Mouse (Mus musculus) activated CD4-positive, CD25-positive, alpha-beta regulatory T cell, adult 4 months (primary cell): ENCODE data around the gene Kif26b. TPM values are rescaled to one million over a fixed set of nuclear protein-coding genes. Genes with fewer than 3 reads are reported as not detected.

Experiments used
- ATAC-seq: one replicate; pipeline ENCODE4 v1.8.0; 2017
- polyA plus RNA-seq, 2 experiments: library from polyadenylated mRNA; unstranded; fragments of 100-300 nt; shearing (Covaris generic); gene quantifications; one replicate each; pipeline ENCODE4 v1.2.1; 2017

Kif26b gene
- polyA plus RNA-seq, 2 experiments from 2014 or later, result not detected

DNA sequence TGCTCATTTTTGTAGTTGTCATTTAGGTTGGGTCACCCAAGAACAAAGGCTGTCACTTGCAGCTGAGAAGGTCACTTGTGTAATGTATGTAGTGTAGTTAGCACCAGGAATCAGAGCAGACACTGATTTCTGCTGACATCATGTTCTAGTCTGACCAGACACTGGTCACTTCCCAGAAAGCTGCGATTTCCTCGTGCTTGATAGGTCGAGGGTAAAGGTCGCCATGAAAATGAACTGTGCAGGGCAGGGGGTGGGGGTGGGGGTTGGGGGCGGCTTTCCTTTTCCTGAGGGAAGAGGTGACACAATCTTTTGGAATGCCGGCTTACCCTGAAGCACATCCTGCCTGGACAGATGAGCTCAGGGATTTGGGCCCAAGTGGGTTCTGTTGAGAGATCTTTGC is 68.8 kb downstream of the Kif26b start:
- ATAC-seq, result no peak

DNA sequence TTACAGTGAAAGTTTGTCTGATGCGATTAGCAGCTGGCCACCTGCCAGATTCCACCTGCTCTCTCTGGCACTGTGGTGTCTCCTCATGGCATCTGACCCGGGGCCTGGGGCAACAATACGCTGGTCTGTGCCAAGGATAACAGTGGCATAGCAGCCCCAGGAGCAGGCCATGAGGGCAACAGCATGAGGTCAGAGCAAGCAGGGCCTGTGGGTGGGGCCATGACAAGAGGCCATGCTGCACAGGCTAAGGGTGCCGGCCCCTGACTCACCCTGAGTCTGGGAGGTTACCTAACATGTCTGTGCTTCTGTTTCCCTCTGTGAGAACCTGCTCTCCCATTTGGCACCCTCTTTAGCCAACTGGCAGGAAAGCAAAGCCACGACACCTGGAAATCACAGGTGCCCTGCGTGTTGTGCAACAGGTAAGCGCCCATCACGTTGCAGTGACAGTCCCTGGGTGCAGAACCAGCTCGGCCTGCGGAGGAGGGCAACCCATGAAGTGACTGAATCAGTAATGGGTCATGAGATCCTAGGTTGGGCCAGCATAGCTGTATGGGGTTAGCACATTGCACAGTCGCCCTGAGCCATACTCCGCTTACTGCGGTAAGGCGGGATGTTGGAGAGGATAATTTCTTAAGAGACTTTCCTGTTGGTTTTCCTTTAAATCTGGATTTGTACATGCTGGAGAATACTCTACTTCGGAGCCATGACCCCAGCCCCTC is 72.1 kb downstream of the Kif26b start:
- no peak for ATAC-seq

DNA sequence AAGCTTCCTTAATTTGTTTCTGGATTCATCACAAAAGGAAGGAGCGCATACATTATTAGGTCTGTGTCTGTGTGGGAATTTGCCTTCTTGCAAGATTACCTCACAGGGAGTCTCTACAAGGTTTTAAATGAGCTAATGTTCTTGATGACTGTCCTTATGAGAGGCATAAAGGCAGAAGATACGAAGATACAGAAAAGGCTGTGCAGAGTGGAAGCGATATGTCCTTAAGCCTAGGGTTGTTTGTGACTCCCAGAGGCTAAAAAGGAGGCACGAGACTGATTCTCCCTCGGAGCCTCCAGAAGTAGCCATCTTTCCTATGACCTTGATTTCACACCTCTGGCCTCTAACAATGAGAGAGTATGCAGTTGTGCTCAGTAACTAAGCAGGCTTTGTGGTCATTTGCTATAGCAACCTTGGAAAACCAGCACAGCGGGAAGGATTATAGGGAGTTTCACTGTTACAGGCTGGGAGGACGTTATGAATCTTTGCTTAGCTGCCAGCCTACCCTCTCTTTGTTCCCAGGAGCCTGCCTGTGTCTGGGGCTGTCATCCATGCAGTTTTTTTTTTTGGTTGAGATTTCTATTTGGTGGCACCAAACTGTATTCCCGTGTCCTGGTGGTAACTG is 80.3 kb downstream of the Kif26b start:
- ATAC-seq, result no peak

DNA sequence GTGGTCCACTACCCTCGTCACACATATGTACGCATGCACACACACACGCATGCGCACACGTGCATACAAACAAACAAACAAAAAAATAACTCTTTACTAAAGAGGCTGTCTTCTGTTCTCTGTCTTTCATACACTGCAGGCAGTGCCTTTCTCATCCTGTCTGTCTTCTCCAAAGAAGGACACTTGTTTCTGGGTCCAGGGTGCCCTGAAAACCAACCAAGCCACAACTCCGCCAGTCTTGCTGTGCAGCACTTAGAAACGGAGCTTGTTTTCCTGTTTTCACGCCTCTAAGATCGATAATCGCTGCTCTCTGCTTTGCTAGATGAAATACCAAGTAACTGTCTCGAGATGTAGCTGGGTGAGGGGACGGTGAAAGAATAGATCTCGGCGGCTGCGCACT is 82.6 kb downstream of the Kif26b start:
- no peak for ATAC-seq

DNA sequence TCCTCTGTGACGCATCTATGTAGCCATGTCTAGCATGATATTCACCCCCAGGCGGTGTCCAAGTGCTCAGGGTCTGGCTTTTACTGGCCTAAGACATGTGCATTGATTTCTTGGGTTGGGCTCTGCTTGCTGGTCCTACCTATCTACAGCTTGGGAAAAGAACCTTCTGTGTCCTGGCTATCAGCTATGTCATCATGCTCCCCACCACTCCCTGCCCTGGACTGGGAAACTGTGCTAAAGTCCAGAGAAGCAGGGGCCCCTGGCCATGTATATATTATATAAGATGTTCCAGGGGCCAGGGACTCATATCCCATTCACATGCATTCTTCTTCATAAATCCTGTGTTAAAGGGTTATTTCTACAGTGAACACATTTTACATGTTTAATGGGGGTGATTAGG is 92.4 kb downstream of the Kif26b start:
- no peak for ATAC-seq

DNA sequence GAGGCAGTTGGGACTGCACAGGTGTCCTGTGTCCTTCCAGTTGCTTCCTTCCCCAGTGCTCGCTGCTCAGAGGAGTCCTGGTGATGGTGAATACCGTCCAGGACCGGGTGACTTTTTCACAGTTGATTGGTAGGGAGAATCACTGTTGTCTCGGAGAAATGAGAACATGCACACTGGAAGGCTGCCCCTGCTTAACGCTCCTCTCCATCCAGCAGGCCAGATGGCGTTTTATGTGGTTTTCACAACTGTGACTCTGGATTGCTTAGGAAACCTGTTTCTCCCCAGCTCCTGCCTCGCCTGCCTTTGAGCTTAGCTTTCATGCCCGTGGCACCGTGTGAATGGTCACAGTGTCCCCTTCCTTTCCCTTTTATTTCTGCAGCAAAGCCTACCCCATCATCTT is 95.0 kb downstream of the Kif26b start:
- no peak for ATAC-seq

DNA sequence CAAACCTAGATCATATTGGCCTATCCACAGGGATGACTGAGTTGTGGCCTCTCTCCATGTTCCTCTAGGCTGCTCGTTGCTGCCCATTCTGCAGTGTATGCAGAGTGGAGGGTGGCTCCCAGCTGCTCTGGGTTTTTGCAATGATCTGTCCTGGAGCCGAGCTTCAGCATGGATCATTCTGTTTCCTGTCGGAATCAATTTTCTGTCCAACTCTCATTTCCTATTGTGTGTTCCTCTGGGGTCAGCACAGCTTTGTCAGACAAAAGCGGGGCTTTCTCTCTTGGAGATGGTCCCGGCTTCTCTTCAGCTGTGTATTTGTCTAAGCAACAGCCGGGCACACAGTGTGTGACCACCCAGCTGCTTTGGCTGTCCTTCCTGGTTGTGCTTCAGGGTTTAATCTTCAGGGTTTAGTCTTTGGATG is 98.0 kb downstream of the Kif26b start:
- no peak for ATAC-seq

DNA sequence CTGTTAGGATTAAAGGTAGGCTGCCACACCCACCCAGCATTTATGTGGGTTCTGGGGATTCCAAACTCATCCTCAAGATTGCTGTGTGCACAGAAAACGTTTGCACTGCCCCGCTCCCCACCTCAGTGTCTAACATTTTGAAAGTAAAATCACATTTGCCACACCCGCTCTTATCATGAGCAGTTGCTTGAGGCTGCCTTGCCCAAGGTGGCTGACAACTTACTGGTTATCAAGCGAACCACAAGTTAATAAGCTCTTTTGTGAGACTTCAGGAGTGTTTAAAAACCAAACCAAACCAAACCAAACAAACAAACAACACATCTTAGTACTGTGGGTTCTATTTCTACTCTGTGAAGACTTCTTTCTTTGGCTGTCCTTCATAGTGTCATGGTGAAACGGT is 101.1 kb downstream of the Kif26b start:
- ATAC-seq, result no peak

DNA sequence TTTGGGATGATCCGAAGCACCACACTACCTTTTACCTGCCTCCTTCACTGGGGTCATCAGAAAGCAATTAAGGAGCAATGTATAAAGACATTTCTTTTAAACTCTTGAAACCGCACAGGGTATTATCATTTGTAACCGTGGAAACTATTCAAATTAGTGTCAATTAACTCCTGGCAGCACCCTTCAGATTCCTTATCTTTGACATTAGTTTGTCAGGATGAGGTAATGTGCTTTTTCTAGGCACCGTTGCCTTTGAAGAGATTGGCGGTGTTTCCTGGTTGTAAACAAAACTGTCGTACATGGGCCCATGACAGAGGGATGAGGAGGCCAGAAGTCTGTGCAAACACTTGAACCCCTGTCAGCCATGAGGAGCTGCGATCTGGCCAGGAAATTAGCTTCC is 102.9 kb downstream of the Kif26b start:
- ATAC-seq, result no peak

DNA sequence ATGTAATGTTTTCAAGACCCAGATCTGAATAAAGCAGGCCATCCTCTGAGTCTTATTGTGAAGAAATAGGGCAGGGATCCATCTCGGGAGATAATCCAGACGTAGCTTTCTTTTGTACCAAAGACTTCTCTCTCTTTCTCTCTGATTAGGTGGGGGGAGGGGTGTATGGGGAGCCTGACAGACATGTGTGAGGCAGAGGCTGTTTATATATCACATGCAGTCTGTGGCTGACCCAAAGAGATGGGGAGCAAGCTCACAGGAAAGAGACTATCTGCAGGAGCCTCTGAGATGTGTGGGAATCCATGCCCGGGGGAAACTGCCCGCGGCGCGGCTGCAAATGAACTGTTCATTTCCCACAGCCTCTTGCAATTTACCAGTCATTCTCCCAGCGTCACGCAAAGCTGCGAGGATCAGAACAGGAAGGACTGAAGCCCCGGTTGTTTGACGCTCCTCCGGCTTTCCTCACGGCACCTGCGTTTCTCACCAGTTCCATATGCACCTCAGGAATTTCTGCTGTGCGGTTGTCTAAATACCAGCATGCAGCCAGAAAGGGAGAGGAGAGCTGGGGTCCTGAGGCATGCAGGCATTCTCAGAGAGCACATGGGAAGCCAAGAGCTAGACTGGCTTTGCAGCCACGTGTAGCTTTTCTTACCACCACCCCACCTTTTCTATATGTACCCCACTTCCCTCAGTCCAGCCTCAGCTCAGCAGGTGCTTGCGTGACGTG is 105.6 kb downstream of the Kif26b start:
- ATAC-seq, result no peak

DNA sequence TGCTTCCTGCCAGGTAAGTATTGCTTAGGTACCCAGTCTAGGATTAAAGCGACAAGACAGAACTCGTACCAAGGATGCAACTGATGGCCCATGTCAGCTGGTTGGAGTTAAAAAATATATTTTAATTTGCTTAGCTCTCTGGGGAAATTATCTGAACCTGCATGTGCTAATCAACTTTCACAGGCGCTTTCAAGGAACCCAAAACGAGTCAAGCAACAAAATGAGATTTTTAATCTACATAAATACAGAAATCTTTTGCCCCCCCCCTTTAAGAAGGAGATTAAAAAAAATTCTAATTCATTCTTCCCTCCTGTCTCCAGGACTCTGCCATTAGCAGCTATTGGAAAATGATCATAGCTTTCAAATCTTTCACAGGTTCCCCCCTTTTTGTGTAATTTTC is 106.5 kb downstream of the Kif26b start:
- ATAC-seq, result no peak

DNA sequence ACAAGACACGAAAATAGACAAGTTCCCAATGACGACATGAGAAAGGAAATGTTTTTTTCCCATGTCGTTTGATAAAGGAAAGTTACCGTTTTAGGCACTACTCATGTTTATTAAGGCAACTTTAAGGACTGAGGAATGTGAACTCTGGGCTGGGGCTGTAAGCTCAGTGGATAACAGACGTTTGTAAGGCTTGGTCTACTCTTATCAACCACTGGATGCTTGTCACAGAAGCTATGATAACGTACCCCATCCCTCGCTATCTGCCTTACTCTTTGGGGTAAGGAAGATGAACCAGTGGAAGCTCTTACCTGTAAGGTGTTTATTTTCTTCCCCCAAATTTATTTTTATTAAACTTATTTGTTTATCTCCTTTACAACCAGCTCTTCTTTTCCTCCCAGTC is 108.4 kb downstream of the Kif26b start:
- no peak for ATAC-seq

DNA sequence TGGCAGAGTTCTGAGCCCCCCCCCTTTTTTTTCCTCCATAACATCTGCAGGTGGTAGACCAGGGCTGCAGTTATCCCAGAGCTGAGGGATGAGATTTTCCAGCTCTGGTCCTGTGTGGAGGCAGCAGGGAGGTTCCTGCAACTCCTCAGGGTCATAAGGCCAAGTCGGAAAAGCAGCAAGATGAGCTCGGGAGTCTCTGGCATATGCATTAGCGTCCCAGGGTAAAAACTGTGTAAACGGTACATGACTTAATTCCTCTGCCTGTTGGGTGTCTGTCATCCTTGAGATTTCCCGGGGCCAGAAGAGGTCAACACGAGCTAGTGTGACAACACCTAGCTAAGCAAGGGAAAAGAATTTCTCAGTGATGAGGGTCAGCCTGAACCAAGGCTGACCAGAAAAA is 111.0 kb downstream of the Kif26b start:
- no peak for ATAC-seq

DNA sequence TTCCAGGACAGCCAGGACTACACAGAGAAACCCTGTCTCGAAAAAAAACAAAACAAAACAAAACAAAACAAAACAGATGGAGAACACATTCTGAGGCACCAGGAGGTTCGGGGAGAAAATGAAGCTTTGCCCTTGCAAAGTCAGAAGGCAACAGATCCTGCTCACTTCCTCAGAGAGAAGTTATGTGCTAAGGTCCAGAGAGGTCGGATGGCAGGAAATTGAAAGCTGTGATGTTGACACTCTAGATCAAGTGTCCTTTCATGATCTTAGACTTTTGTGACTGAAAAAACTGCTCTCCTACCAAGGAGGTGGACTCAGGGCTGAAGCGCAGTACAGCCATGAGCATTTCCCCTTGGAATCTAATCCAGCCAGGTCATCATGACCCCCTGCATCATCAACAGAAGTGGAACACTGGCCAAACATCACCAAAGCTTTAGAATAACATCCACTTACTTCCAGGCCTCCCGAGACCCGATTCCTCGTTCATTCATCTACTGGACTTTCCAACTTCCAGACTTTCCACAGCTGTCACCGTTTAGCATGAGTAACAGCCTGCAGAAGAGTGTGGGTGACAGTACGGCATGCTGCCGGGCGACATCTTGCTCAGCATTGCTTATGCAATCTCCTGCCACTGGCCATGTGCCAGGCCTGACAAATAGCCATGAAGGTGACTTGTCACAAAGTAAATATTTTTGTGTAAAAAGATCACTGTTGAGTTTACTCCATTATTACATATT is 112.0 kb downstream of the Kif26b start:
- ATAC-seq, result no peak

DNA sequence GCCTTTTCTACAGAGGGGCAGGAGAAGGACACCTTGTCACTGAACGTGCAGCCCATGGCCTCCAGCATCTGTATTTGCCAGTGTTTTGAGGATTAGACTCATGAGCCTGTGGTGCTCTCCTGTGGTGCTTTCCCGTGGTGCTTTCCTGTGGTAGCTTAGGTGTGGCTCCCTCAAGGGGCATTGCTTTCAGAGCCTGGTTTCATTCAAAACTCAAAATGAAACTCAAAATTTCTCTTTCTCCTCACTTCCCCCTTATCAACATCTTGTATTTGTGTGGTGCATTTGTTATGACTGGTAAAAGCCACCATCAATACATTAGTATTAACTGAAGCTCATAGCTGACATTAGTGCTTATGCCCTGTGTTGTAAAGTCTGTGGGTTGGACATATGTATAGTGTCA is 112.9 kb downstream of the Kif26b start:
- ATAC-seq, result no peak

DNA sequence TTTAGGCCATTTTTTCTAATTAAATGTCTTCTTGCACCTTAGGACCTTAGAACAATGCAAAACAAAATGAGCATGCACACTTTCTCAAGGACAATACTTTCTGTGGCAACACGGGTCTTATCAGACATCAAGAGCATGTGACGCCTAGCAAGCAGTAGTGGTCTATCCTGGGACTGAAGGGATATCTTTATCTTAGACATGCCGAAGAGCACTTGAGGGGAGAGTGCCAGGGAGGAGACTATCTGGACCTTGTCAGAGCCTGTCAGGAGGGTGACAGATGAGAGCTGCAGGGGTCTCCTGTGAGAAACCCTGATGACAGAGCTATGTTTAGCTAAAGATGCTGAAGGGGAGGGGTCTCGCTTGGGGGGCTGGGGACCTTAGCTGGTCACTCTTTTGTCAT is 116.0 kb downstream of the Kif26b start:
- ATAC-seq, result no peak

DNA sequence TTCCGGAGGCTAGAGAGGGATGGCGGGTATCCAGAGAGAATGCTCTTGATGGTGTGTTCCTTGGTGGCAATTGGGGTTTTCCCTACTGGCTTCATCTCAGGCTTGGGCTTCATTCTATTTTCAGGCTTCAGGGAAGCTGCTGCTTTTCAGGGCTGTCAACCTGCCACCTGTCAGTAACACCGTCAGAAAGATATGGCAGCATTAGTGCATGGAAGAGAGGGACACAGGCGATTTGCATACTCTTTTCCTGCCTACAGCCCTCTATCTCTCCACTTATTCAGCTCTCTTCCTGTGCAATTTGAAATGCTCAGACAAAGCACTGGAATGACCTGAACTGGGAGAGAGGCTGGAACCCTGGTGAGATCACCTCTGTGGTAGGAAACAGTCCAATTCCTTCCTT is 117.7 kb downstream of the Kif26b start:
- ATAC-seq, result no peak

DNA sequence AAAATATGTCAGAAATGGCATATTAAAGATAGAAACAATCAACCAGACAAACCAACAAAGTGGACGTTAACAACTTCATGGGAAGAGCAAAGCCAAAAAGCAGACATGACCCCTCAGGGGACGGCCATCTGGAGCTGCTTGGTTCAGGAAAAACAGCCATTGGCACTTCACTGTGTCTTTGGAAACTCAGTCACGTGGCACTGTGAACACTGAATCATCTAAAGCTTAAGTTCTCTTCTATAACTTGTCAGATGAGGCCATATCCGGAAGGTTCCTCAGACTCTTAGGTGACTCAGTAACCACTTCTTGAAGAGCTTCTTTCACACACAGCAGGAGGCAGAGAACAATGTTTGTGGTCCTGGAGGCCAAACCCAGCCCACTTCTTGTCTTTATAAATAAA is 126.6 kb downstream of the Kif26b start:
- no peak for ATAC-seq

DNA sequence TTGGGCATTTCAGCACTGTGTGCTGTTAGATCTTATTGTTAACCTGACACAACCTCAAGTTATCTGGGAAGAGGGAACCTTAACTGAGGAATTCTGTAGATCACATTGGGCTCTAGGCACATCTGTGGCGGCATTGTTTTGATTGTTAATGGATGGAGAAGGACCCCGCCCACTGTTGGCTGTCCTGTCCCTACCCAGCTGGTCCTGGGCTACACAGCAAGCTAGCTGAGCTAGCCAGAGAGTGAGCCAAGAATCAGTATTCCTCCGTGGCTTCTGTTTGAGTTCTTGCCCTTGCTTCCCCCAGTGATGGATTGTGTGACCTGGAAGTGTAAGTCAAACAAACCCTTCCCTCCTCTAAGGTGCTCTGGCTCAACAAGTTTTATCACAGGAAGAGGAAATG is 132.1 kb downstream of the Kif26b start:
- no peak for ATAC-seq

DNA sequence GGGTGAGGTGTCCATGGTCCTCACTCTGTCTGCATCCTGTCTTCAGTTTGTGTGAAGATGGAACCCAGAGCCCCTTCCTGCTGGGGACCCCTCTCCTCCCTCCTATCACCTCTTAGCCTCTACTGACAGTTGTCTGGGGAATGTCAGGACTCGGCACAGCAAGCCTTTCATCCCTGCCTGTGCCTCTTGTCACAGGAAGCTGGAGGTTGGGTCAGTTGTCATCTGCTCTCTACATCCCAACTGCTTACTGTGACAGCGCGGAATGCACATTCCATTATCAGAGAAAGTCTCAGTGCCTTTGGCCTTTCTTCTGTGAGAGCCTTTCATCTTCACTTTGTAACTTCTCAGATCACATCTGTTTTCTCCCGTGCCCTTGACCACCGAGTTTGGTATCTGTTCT is 132.6 kb downstream of the Kif26b start:
- no peak for ATAC-seq

DNA sequence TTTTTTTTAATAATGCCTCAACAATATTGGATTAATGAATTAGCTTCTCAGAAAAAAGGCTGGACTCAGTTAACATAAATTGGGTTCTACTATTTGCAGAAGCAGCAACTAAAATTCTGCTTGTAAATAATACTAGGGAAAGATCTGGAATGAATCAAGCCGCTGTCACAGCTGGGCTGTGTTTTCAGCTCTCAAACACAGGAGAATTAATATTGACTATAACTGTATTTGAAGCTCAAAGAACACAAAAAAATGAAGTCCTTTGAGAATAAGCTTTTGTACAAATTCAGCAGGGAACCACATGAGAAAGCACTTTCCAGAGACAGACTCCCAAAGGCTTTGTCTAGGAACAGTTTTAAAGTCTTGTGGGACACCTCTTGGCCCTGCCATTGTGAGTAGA is 134.6 kb downstream of the Kif26b start:
- no peak for ATAC-seq

DNA sequence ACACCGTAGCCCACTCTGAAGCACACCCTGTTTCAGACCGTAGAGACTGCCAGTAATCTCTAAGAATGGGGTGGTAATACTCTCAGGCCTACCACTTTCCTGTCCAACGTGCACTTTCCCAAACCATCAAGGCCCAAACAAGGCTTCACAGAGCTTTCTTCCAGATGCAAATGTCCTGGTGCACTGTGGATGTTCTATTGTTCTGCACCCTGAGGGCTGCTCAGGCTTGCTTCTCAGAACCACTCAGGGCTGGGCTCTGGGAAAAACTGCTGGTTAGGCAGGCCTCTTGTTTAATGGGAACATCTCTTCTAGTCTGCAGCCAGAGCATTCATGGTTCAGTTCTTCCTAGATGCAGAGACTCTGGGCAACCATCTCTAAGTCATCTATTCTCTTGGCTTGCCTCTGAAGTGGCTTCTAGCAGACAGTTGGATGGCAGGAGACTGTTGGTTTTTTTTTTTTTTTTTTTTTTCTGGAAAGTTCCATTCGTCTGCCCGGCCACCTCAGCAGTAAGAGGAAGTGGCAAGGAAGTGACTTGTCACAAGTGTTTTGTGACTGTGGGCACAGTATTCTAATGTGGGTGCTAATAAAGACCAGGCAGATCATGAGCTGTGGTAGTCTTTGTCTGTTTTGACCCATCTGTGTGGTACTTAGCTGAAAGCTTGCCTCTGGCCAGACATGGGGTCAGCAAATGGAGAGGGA is 135.5 kb downstream of the Kif26b start:
- ATAC-seq, result no peak

DNA sequence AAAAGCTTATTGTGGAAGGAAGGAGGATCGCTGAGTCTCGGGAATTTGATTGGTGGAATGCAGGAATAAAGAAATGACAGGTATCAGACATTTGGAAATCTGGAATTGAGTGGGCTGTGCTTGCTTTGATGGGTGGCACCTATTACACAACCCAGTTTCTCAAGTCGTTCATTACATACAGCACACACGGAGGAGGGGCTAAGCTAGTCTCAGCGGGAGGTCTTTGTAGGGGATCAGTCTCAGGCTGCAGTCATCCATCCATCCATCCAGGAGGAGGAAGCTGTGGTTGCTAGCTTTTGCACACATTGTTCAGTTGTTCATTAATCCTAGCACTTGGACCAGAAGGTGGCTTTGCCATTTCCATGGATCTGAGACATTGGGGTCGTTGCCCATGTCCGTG is 137.6 kb downstream of the Kif26b start:
- ATAC-seq, result no peak
